Mouse (Mus musculus): ENCODE data around the gene Gpcpd1.
A peak's percentile ranks its signal among the peaks of the same experiment; 100 is the strongest.

Gpcpd1 gene

GRCm38 (mm10) chr2:132517194-132517836 lies 70.2 kb downstream of the Gpcpd1 start:
- DNase-seq (ENCODE audit: low read depth), result no peak

GRCm38 (mm10) chr2:132516130-132517030 lies 71.1 kb downstream of the Gpcpd1 start:
- peak; percentile 78 for DNase-seq (ENCODE audit: low read depth)

GRCm38 (mm10) chr2:132515607-132516006 lies 71.9 kb downstream of the Gpcpd1 start:
- no peak for DNase-seq (ENCODE audit: low read depth)

- no peak for DNase-seq (ENCODE audit: low read depth)
Observed at GRCm38 (mm10) chr2:132515076-132515475, 72.5 kb downstream of the Gpcpd1 start.

GRCm38 (mm10) chr2:132514353-132514752 lies 73.2 kb downstream of the Gpcpd1 start:
- no peak for DNase-seq (ENCODE audit: low read depth)

- DNase-seq (ENCODE audit: low read depth), result no peak
Observed at GRCm38 (mm10) chr2:132513371-132514181, 74.0 kb downstream of the Gpcpd1 start.

GRCm38 (mm10) chr2:132512977-132513351 lies 74.6 kb downstream of the Gpcpd1 start:
- no peak for DNase-seq (ENCODE audit: low read depth)

GRCm38 (mm10) chr2:132512051-132512976 lies 75.2 kb downstream of the Gpcpd1 start:
- DNase-seq (ENCODE audit: low read depth), result peak; percentile 90

- no peak for DNase-seq (ENCODE audit: low read depth)
Observed at GRCm38 (mm10) chr2:132511011-132511818, 76.3 kb downstream of the Gpcpd1 start.

- no peak for DNase-seq (ENCODE audit: low read depth)
Observed at GRCm38 (mm10) chr2:132509714-132510113, 77.8 kb downstream of the Gpcpd1 start.

- DNase-seq (ENCODE audit: low read depth), result no peak
Observed at GRCm38 (mm10) chr2:132509261-132509660, 78.3 kb downstream of the Gpcpd1 start.

GRCm38 (mm10) chr2:132507521-132507920 lies 80.0 kb downstream of the Gpcpd1 start:
- no peak for DNase-seq (ENCODE audit: low read depth)

- no peak for DNase-seq (ENCODE audit: low read depth)
Observed at GRCm38 (mm10) chr2:132507091-132507490, 80.4 kb downstream of the Gpcpd1 start.

- DNase-seq (ENCODE audit: low read depth), result no peak
Observed at GRCm38 (mm10) chr2:132505828-132506227, 81.7 kb downstream of the Gpcpd1 start.

GRCm38 (mm10) chr2:132498344-132498743 lies 89.2 kb downstream of the Gpcpd1 start:
- DNase-seq (ENCODE audit: low read depth), result no peak

- peak; percentile 76 for DNase-seq (ENCODE audit: low read depth)
Observed at GRCm38 (mm10) chr2:132497412-132498135, 90.0 kb downstream of the Gpcpd1 start.

GRCm38 (mm10) chr2:132493184-132493583 lies 94.3 kb downstream of the Gpcpd1 start:
- DNase-seq (ENCODE audit: low read depth), result no peak

GRCm38 (mm10) chr2:132485454-132485853 lies 102.1 kb downstream of the Gpcpd1 start:
- peak; percentile 57 for DNase-seq (ENCODE audit: low read depth)

- DNase-seq (ENCODE audit: low read depth), result peak; percentile 84
Observed at GRCm38 (mm10) chr2:132481547-132481946, 106.0 kb downstream of the Gpcpd1 start.
